Mouse (Mus musculus) MEL (cell line): ENCODE measurements around the gene Gpr18. TPM values are rescaled to one million over a fixed set of nuclear protein-coding genes. Genes with fewer than 3 reads are reported as not detected.
A peak's percentile ranks its signal among the peaks of the same experiment; 100 is the strongest.

Experiments used
- DNase-seq: peaks from one replicate; pipeline ENCODE4 v3.0.0; 2011; ENCODE audit warnings: low read depth, low spot score
- H3K27ac ChIP-seq: 2 replicates; pipeline ENCODE4 v1.5.1; 2012; ENCODE audit warnings: low read depth, mild to moderate bottlenecking, control low read depth, low read length, moderate library complexity; ENCODE audit not compliant: control insufficient read depth
- H3K27me3 ChIP-seq, 2 experiments: fragments of 150-350 bp in 1 of 2; sonication (generic) in 1 of 2; 2 replicates each; pipeline ENCODE4 v1.6.1; 2012; ENCODE audit warnings: low read length in 2 of 2, mild to moderate bottlenecking in 2 of 2, improper control_type of control experiment in 1 of 2, moderate library complexity in 1 of 2; ENCODE audit not compliant: insufficient read depth in 2 of 2, control insufficient read depth in 1 of 2
- H3K36me3 ChIP-seq, 2 experiments: 2 replicates each; pipeline ENCODE4 v1.6.1; 2012 to 2014; ENCODE audit warnings: low read length in 2 of 2, improper control_type of control experiment in 1 of 2, inconsistent platforms in 1 of 2, mild to moderate bottlenecking in 1 of 2; ENCODE audit not compliant: insufficient read depth in 2 of 2, control insufficient read depth in 1 of 2
- H3K4me1 ChIP-seq, 2 experiments: fragments of 150-350 bp in 1 of 2; sonication (generic) in 1 of 2; 2 replicates each; pipeline ENCODE4 v1.6.1; 2012; ENCODE audit warnings: low read length in 2 of 2, improper control_type of control experiment in 1 of 2, mild to moderate bottlenecking in 1 of 2; ENCODE audit not compliant: insufficient read depth in 2 of 2, control insufficient read depth in 1 of 2
- H3K4me3 ChIP-seq, 2 experiments: fragments of 150-350 bp in 1 of 2; sonication (generic) in 1 of 2; 2 replicates each; pipeline ENCODE4 v1.5.1; 2012; ENCODE audit warnings: low read depth in 2 of 2, low read length in 2 of 2, mild to moderate bottlenecking in 2 of 2, moderate library complexity in 2 of 2, control low read depth in 1 of 2, improper control_type of control experiment in 1 of 2; ENCODE audit not compliant: control insufficient read depth in 1 of 2, insufficient read depth in 1 of 2
- H3K79me2 ChIP-seq: 2 replicates; pipeline ENCODE4 v1.6.1; 2012; ENCODE audit warnings: mild to moderate bottlenecking, low read length, moderate library complexity; ENCODE audit not compliant: control insufficient read depth, poor library complexity, insufficient read depth
- H3K9ac ChIP-seq: 2 replicates; pipeline ENCODE4 v1.6.1; 2012; ENCODE audit warnings: low read depth, mild to moderate bottlenecking, control low read depth, low read length, moderate library complexity; ENCODE audit not compliant: control insufficient read depth, poor library complexity, severe bottlenecking
- H3K9me3 ChIP-seq: fragments of 150-350 bp; sonication (generic); replicated peaks from 2 replicates; pipeline ENCODE4 v1.6.1; 2012; ENCODE audit warnings: mild to moderate bottlenecking, low read length, improper control_type of control experiment, moderate library complexity; ENCODE audit not compliant: insufficient read depth
- BHLHE40 ChIP-seq: IDR thresholded peaks from 2 replicates; pipeline ENCODE4 v1.6.1; 2012; ENCODE audit warnings: low read depth, mild to moderate bottlenecking, inconsistent platforms, low read length, improper control_type of control experiment, borderline replicate concordance
- CHD1 ChIP-seq: IDR thresholded peaks from 2 replicates; pipeline ENCODE4 v1.6.1; 2012; ENCODE audit warnings: low read depth, mild to moderate bottlenecking, inconsistent platforms, low read length, improper control_type of control experiment
- CTCF ChIP-seq, 3 experiments: IDR thresholded peaks in 2 of 3; conservative IDR thresholded peaks in 1 of 3; 2 replicates each; pipeline ENCODE4 v1.5.1; 2011 to 2012; ENCODE audit warnings: low read length in 3 of 3, low read depth in 2 of 3, mild to moderate bottlenecking in 2 of 3, improper control_type of control experiment in 1 of 3, inconsistent platforms in 1 of 3, mixed read lengths in 1 of 3, moderate library complexity in 1 of 3; ENCODE audit not compliant: control insufficient read depth in 1 of 3, insufficient read depth in 1 of 3, poor library complexity in 1 of 3, severe bottlenecking in 1 of 3
- E2F4 ChIP-seq: IDR thresholded peaks from 2 replicates; pipeline ENCODE4 v1.6.1; 2011; ENCODE audit warnings: low read depth, low read length, improper control_type of control experiment, borderline replicate concordance
- ETS1 ChIP-seq: IDR thresholded peaks from 2 replicates; pipeline ENCODE4 v1.6.1; 2012; ENCODE audit warnings: low read depth, mild to moderate bottlenecking, inconsistent platforms, low read length, improper control_type of control experiment, moderate library complexity
- GATA1 ChIP-seq: IDR thresholded peaks from 2 replicates; pipeline ENCODE4 v1.6.1; 2011; ENCODE audit warnings: low read depth, low read length, improper control_type of control experiment
- JUND ChIP-seq: IDR thresholded peaks from 2 replicates; pipeline ENCODE4 v1.6.1; 2011; ENCODE audit warnings: low read depth, mild to moderate bottlenecking, improper control_type of control experiment, low read length
- KAT2A ChIP-seq: conservative IDR thresholded peaks from 2 replicates; pipeline ENCODE4 v1.6.1; 2012; ENCODE audit warnings: low read depth, low read length, improper control_type of control experiment, inconsistent platforms
- MAFK ChIP-seq: IDR thresholded peaks from 2 replicates; pipeline ENCODE4 v1.6.1; 2011; ENCODE audit warnings: low read depth, mild to moderate bottlenecking, low read length, improper control_type of control experiment, borderline replicate concordance
- MAX ChIP-seq: IDR thresholded peaks from 2 replicates; pipeline ENCODE4 v1.6.1; 2011; ENCODE audit warnings: low read length, improper control_type of control experiment
- MAZ ChIP-seq: IDR thresholded peaks from 2 replicates; pipeline ENCODE4 v1.6.1; 2012; ENCODE audit warnings: low read depth, mild to moderate bottlenecking, inconsistent platforms, low read length, improper control_type of control experiment
- MYB ChIP-seq: IDR thresholded peaks from 2 replicates; pipeline ENCODE4 v1.6.1; 2011; ENCODE audit warnings: mild to moderate bottlenecking, low read depth, low read length, improper control_type of control experiment
- MYC ChIP-seq: IDR thresholded peaks from 2 replicates; pipeline ENCODE4 v1.6.1; 2011; ENCODE audit warnings: low read depth, mild to moderate bottlenecking, low read length, improper control_type of control experiment, moderate library complexity
- NRF1 ChIP-seq: IDR thresholded peaks from 2 replicates; pipeline ENCODE4 v1.6.1; 2014; ENCODE audit warnings: low read depth, mild to moderate bottlenecking, inconsistent platforms, low read length, improper control_type of control experiment, moderate library complexity; ENCODE audit not compliant: poor library complexity, insufficient read depth, severe bottlenecking
- POLR2AphosphoS2 ChIP-seq: IDR thresholded peaks from 2 replicates; pipeline ENCODE4 v1.6.1; 2011; ENCODE audit warnings: low read length, improper control_type of control experiment
- RAD21 ChIP-seq: IDR thresholded peaks from 2 replicates; pipeline ENCODE4 v1.6.1; 2011; ENCODE audit warnings: mild to moderate bottlenecking, low read depth, low read length, improper control_type of control experiment
- RCOR1 ChIP-seq: IDR thresholded peaks from 2 replicates; pipeline ENCODE4 v1.6.1; 2012; ENCODE audit warnings: low read depth, mild to moderate bottlenecking, inconsistent platforms, low read length, improper control_type of control experiment
- SIN3A ChIP-seq: IDR thresholded peaks from 2 replicates; pipeline ENCODE4 v1.6.1; 2012; ENCODE audit warnings: low read length, improper control_type of control experiment, inconsistent platforms
- SMC3 ChIP-seq: IDR thresholded peaks from 2 replicates; pipeline ENCODE4 v1.6.1; 2011; ENCODE audit warnings: low read depth, low read length, improper control_type of control experiment
- TBP ChIP-seq: IDR thresholded peaks from 2 replicates; pipeline ENCODE4 v1.8.0; 2011; ENCODE audit warnings: low read depth, low read length, improper control_type of control experiment
- USF2 ChIP-seq, 2 experiments: IDR thresholded peaks; 2 replicates each; pipeline ENCODE4 v1.6.1; 2011 to 2012; ENCODE audit warnings: improper control_type of control experiment in 2 of 2, low read length in 2 of 2, borderline replicate concordance in 1 of 2, inconsistent platforms in 1 of 2, low read depth in 1 of 2, mild to moderate bottlenecking in 1 of 2; ENCODE audit not compliant: insufficient read depth in 1 of 2
- ZC3H11A ChIP-seq: IDR thresholded peaks from 2 replicates; pipeline ENCODE4 v1.6.1; 2012; ENCODE audit warnings: low read depth, mild to moderate bottlenecking, inconsistent platforms, low read length, improper control_type of control experiment
- ZKSCAN1 ChIP-seq: IDR thresholded peaks from 2 replicates; pipeline ENCODE4 v1.6.1; 2012; ENCODE audit warnings: low read depth, mild to moderate bottlenecking, inconsistent platforms, low read length, improper control_type of control experiment, moderate library complexity
- ZMIZ1 ChIP-seq: IDR thresholded peaks from 2 replicates; pipeline ENCODE4 v1.6.1; 2012; ENCODE audit warnings: low read depth, mild to moderate bottlenecking, inconsistent platforms, low read length, improper control_type of control experiment, moderate library complexity
- ZNF384 ChIP-seq: IDR thresholded peaks from 2 replicates; pipeline ENCODE4 v1.6.1; 2012; ENCODE audit warnings: low read depth, mild to moderate bottlenecking, inconsistent platforms, low read length, improper control_type of control experiment
- polyA plus RNA-seq, 2 experiments: library from polyadenylated mRNA; stranded (reverse) in 1 of 2; unstranded in 1 of 2; fragments of >175 nt in 1 of 2; fragments of >200 nt in 1 of 2; gene quantifications; 2 replicates each; pipeline versions ENCODE4 v1.2.1 to v1.2.4; 2012; ENCODE audit warnings: low replicate concordance in 2 of 2, low read depth in 1 of 2; ENCODE audit not compliant: insufficient read length in 2 of 2, insufficient read depth in 1 of 2, missing spikeins in 1 of 2
- total RNA-seq: library from RNA; depleted of rRNA; stranded (reverse); fragments of 300-350 nt; gene quantifications from 2 replicates; pipeline ENCODE4 v1.2.3, GENCODE M21; 2012

Gpr18 gene
- total and polyA plus RNA-seq, 3 experiments, result 0.06 to 0.15 TPM; not detected in 1

DNA sequence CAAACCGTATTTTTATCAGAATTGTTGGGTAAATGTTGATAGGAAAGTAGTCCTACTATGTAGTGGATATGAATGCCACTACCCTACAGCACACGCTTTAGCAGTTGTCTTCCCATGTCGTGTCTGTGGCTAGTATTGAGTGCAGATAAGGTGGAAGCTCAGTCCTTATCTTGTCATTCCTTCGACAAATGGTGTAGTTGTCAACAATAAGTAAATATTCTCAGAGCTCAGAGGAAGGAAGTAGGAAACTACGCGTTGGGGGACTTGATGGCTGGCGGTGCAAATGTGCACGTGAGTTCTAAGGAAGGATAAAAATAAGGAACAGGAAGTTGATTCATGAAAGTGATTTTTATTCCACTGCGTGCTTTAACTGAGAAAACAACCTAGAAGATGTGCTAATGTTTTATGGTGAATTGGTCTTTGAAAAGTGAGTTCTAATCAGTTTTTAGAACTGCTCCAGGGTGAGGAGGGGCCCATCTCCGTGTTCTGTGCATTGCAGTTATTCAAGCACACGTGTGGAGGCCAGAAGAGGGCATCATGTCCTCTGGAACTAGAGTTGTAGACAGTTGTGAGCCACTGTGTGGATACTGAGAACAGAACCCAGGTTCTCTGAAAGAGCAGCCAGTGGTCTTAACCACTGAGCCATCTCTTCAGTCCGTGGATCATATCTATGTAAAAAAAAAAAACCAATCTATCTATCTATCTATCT, 13.8 kb upstream of the Gpr18 start (continued):
- TF ChIP-seq RCOR1, result peak; percentile 81
- peak; percentile 95 for TF ChIP-seq GATA1
- TF ChIP-seq MAX, result peak; percentile 88
- peak; percentile 26; the same call in 1 of the 2 replicates for TF ChIP-seq TBP
- no peak for TF ChIP-seq POLR2AphosphoS2
- peak; percentile 63; the same call in 1 of the 2 replicates for TF ChIP-seq MYB
- TF ChIP-seq E2F4, result no peak
- peak; percentile 100 for TF ChIP-seq BHLHE40
- no peak for TF ChIP-seq NRF1
- peak; percentile 99 for TF ChIP-seq ZKSCAN1
- TF ChIP-seq USF2 (IDR thresholded peaks at IDR 0.05; ENCODE audit: borderline replicate concordance in 1 of 2, insufficient read depth in 1 of 2, low read depth in 1 of 2, low read length in 2 of 2), result no peak
- TF ChIP-seq MYC, result peak; percentile 94
- TF ChIP-seq RAD21, result no peak; the same call in none of the 2 replicates
- TF ChIP-seq KAT2A, result no peak

- peak; percentile 89 for DNase-seq
These were observed 13.0 kb upstream of the Gpr18 start for GRCm38 (mm10) chr14:121928375-121929137.

More at GRCm38 (mm10) chr14:121928375-121929137, 13.0 kb upstream of the Gpr18 start:
- Histone ChIP-seq H3K79me2 (no peaks in the 10 kb centered on the region), H3K27ac (peak overlapping the region; percentile 60), H3K4me3 (peak overlapping the region; percentile 2 to 12; a peak in 3 of 4 replicates), H3K9ac (peak overlapping the region; percentile 44), H3K9me3 (no peaks in the 10 kb centered on the region), H3K27me3 (no peaks in the 10 kb centered on the region)
- TF ChIP-seq JUND (no peak), CTCF (IDR thresholded peaks at IDR 0.05 in 2 of 3, conservative IDR thresholded peaks at IDR 0.05 in 1 of 3; ENCODE audit: control insufficient read depth in 1 of 3, insufficient read depth in 1 of 3, low read depth in 2 of 3, low read length in 3 of 3, poor library complexity in 1 of 3, severe bottlenecking in 1 of 3) (peak; percentile 39 to 98 (median 77)), RAD21 (peak; percentile 97), SIN3A (peak; percentile 49; the same call in 1 of the 2 replicates), MAFK (no peak), ZC3H11A (peak; percentile 91), GATA1 (0 out of 2 replicates have a peak, but pooled peaks have one; percentile 19), ETS1 (no peak), MAX (no peak), ZNF384 (no peak), SMC3 (peak; percentile 83), ZMIZ1 (no peak), CHD1 (0 out of 2 replicates have a peak, but pooled peaks have one; percentile 5), MAZ (peak; percentile 25; the same call in 1 of the 2 replicates), RCOR1 (no peak)
- TF ChIP-seq, all 39 proteins: peak for 8
- Histone ChIP-seq H3K36me3 (peaks cover 0 to 9% of the 10 kb centered on the region in 2 experiments; a peak in 2 of 4 replicates), H3K4me1 (peaks cover 0 to 3% of the 10 kb centered on the region in 2 experiments)
